Mouse (Mus musculus) thymus, postnatal 36 days (tissue): Measurements from ENCODE around the gene Mycbp2.
A peak's percentile ranks its signal among the peaks of the same experiment; 100 is the strongest.

Experiments used
- DNase-seq, 2 experiments: peaks; one replicate each; pipeline ENCODE4 v3.0.0; 2022; ENCODE audit warnings: mixed read lengths in 2 of 2

Mycbp2 gene

DNA sequence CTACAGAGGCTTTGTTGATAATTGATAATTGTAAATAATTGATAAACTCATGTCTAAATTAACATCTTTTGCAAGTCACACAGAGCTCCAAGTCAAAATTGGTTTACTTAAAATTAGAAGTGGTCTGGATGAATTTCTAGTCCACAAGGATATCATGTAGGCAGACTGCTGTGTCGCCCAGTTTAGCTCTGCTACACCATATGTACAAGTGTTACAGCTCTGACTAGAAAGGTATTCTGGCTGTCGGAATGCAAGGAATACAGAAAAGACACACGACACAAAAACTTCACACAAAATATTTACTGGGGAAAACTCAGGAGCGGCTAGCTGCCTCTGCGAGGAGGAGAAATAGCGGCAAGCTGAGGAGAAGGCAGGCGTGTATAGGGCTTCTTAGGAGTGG lies 89.7 kb downstream of the Mycbp2 start:
- DNase-seq = no peak

- DNase-seq = no peak
Measured at GRCm38 (mm10) chr14:103254311-103254710, 92.3 kb downstream of the Mycbp2 start.

DNA sequence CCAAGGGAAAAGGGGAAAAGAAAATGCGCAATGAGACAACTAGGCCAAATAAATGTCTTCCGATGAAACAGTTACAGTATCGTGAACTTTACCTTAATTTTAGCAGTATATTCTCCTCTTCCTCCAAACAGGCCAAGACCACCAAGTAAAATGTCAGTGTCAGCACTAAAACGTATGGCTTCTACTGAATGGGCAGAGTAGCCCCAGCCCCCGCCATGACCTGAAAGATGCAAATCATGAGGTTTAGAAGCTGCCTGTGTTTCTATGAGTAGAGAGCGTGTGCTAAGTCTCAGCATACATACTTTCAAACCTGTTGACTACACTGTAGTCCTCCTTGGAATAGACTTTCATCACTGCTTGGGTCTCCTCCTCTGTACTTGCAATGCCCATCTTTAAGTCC lies 104.6 kb downstream of the Mycbp2 start:
- no peak for DNase-seq

DNA sequence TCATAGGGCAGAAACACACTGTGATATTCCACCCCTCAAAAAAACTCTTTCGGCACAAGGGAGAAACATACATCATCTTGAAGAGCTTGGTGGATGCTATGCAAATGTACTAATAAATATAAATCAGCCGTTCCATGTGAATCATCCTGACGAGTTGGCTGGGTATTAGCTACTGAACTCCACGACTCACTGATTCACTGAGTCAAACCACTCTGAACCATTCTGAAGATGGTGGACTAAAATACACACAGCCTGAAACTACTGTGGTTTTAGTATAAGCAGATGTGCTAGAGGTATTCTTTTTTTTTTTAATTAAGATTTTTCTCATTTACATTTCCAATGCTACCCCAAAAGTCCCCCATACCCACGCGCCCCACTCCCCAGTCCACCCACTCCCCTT lies 111.8 kb downstream of the Mycbp2 start:
- no peak for DNase-seq

DNA sequence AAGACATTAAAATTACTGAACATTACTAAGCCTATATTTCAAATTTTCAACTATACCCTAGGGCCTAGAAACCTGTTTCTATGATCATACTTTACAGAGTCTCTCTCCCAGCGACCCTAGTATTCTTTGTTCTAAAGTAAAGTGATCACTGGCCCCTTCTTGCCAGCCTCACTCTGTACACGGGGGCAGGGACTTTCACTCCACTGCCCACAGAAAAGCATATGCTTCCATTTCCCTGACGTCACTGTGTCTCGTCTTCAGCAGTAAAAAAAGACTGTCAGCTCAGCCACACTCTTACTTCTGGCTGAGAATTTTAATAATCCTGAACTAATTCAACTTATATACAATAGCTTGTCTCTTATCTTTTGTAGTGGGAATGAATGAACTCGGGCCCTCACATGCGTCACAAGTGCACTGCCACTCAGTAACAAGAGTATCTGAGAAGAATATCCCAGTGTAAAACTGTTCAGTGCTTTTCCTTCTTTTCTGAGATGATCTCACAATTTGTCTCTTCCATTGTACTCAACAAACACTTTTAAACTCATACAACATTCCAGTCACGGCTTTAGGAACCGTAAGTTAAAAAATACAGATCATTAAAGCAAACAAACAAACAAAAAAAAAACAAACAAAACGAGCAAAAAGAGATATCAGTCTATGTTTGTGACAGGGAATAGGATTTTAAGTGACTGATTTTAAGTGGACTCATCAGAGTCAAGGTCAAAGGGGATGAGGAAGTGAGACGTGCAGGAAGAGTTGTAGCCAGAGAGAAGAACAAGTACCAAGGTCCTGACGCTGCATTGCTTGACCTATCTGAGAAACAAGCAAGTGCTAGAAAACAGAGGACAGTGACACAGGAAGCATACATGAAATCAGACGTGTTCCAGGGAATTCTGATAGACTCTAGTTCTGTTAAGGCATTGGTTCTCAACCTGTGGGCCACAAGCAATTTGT lies 112.7 kb downstream of the Mycbp2 start:
- no peak for DNase-seq

DNA sequence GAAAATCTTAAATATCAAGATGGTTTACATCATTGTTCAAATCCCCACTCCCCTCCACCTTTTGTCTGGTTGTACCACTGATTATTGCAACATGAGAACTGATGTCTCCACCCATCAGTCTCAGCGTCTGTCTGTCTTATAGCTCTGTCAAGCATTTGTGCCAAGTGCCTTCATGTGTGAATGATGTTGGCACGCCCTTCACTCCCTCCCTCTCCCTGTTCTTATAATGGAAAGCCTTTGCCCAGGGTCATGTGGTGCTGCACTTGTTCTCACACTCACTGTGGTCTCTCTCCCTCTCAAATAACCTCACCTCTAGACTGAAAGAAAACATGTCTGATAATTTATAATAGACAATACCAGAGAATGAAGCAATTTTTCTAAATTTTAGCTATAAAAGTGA lies 124.3 kb downstream of the Mycbp2 start:
- DNase-seq = no peak

GRCm38 (mm10) chr14:103221751-103222150 lies 124.9 kb downstream of the Mycbp2 start:
- DNase-seq = no peak

- no peak for DNase-seq
Measured at GRCm38 (mm10) chr14:103216331-103216730, 130.3 kb downstream of the Mycbp2 start.

DNA sequence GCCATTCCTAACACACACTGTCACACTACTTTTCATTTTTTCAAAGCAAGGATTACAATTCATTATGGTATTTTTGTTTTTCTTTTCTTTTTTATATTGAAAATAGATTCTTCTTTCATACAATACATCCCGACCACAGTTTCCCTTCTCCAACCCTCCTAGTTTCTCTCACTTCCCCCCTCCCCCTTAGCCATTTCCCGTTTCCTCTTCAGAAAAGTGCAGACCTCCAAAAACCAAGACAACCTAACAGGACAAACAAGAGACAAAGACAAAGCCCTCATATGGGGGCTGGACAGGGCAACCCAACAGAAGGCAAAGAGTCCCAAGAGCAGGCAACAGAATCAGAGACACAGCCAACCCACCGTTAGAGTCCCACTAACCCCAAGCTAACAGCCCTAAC lies 160.0 kb downstream of the Mycbp2 start:
- no peak for DNase-seq

GRCm38 (mm10) chr14:103186076-103186475 lies 160.5 kb downstream of the Mycbp2 start:
- DNase-seq = no peak

GRCm38 (mm10) chr14:103180096-103180495 lies 166.5 kb downstream of the Mycbp2 start:
- no peak for DNase-seq

- no peak for DNase-seq
Measured at GRCm38 (mm10) chr14:103162923-103163322, 183.7 kb downstream of the Mycbp2 start.

DNA sequence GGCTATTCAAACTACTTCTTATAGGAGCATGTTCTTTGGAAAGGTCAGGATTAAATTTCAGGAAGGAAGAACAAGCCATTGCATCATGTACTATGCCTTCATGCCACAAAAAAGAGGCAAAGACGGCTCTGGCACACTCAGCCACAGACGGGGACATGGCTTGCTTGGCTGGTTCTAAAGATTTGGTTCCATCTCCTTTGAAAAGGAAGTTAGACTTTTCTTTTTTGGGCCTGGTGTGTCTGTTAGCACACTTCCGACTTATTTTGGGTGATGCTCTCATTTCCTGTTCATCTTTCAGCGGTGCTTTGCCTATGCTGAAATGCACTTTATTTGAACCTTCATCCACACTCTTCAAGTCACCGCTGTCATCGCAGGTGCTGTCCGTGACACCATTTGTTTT lies 190.9 kb downstream of the Mycbp2 start:
- no peak for DNase-seq

DNA sequence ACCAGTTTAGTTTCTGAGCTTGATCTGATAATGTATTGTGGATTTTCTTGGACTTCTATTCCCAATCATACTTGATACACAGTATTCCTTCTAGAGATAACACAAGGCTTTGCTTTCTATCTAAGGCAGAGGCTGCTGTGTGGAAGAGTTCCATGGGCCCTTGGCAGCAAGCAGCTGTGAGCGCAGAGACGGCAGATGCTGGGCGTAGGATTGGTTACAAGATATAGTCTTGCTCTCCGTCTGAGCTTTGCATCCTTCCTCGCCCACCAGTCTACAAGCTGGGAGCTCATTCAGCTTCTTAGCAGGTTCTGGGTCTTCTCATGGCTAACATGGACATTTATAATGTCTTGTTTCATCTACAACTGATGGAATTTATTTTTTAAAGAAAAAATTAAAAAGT lies 196.5 kb downstream of the Mycbp2 start:
- DNase-seq = no peak

- peak; percentile 43 for DNase-seq
Measured at GRCm38 (mm10) chr14:103131991-103132390, 214.6 kb downstream of the Mycbp2 start.

- DNase-seq = no peak
Measured at GRCm38 (mm10) chr14:103125756-103126155, 220.9 kb downstream of the Mycbp2 start.

GRCm38 (mm10) chr14:103114994-103115670 lies 231.5 kb downstream of the Mycbp2 start:
- DNase-seq = no peak

- no peak for DNase-seq
Measured at GRCm38 (mm10) chr14:103112606-103113363, 233.8 kb downstream of the Mycbp2 start.

GRCm38 (mm10) chr14:103109971-103110370 lies 236.6 kb downstream of the Mycbp2 start:
- DNase-seq = no peak

- DNase-seq = no peak
Measured at GRCm38 (mm10) chr14:103106301-103106700, 240.3 kb downstream of the Mycbp2 start.

DNA sequence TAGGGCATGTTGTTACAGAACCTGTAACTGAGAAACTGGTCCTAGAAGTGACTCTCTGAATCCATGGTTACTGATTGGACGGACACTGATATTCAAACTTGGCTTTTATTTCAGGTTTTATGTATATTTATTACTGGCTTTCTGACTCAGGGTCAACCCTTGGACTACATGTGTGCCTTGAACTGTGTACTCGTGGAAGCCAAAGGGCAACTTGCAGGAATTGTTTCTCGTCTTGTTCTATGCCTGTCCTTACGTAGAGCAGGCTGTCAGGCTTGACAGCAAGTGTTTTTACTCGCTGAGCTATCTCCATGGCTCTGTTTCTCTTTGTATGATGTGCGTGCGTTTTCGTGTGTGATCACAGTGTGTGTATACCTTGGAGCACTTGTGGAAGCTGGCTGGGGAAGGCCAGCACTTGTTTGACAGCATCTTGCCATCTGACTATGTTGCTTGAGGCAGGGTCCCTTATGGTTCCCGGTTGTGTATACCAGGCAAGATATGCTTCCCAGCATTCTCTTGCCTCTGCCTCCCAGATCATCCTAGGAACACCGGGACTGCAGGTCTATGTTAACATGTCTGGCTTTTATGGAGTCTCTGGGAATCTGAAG lies 243.8 kb downstream of the Mycbp2 start:
- no peak for DNase-seq

GRCm38 (mm10) chr14:103102246-103102645 lies 244.4 kb downstream of the Mycbp2 start:
- DNase-seq = no peak

- DNase-seq = no peak
Measured at GRCm38 (mm10) chr14:103101171-103101570, 245.4 kb downstream of the Mycbp2 start.
